Mouse (Mus musculus) CH12.LX (cell line): ENCODE measurements around the gene Olfr576. TPM values are rescaled to one million over a fixed set of nuclear protein-coding genes. Genes with fewer than 3 reads are reported as not detected.

Source experiments
- DNase-seq: peaks from one replicate; pipeline ENCODE4 v3.0.0-alpha.2; 2013; ENCODE audit errors: extremely low read depth
- H3K27ac ChIP-seq: 2 replicates; pipeline ENCODE4 v1.5.1; 2012; ENCODE audit warnings: low read depth, mild to moderate bottlenecking, control low read depth, moderate library complexity; ENCODE audit not compliant: insufficient read depth
- H3K27me3 ChIP-seq: replicated peaks from 2 replicates; pipeline ENCODE3; 2012; ENCODE audit warnings: inconsistent platforms
- H3K36me3 ChIP-seq, 2 experiments: replicated peaks in 1 of 2; 2 replicates each; pipeline versions ENCODE3 to v1.6.1; 2012; ENCODE audit warnings: inconsistent platforms in 1 of 2, low read length in 1 of 2, mild to moderate bottlenecking in 1 of 2, mixed read lengths in 1 of 2, moderate library complexity in 1 of 2; ENCODE audit not compliant: control insufficient read depth in 1 of 2, insufficient read depth in 1 of 2
- H3K4me1 ChIP-seq, 2 experiments: 2 replicates each; pipeline ENCODE4 v1.6.1; 2012; ENCODE audit warnings: inconsistent platforms in 1 of 2, moderate library complexity in 1 of 2; ENCODE audit not compliant: insufficient read depth in 2 of 2, control insufficient read depth in 1 of 2
- H3K4me2 ChIP-seq: 2 replicates; pipeline ENCODE4 v1.6.1; 2012; ENCODE audit warnings: low read depth, mild to moderate bottlenecking, control low read depth; ENCODE audit not compliant: poor library complexity, insufficient read depth, severe bottlenecking
- H3K4me3 ChIP-seq, 3 experiments: fragments of 150-350 bp in 1 of 3; sonication (generic) in 1 of 3; replicated peaks in 1 of 3; 2 replicates each; pipeline versions ENCODE3 to v1.5.1; 2011 to 2012; ENCODE audit warnings: low read depth in 2 of 3, low read length in 2 of 3, mild to moderate bottlenecking in 2 of 3, moderate library complexity in 2 of 3, control low read depth in 1 of 3, improper control_type of control experiment in 1 of 3, inconsistent platforms in 1 of 3, mixed read lengths in 1 of 3; ENCODE audit not compliant: poor library complexity in 1 of 3
- H3K79me2 ChIP-seq: replicated peaks from 2 replicates; pipeline ENCODE4 v1.6.1; 2012; ENCODE audit warnings: mild to moderate bottlenecking, moderate library complexity; ENCODE audit not compliant: control insufficient read depth, poor library complexity, insufficient read depth, severe bottlenecking; ENCODE audit errors: extremely low read depth
- H3K9ac ChIP-seq: 2 replicates; pipeline ENCODE4 v1.6.1; 2012; ENCODE audit warnings: low read depth, mild to moderate bottlenecking, control low read depth, moderate library complexity; ENCODE audit not compliant: insufficient read depth
- H3K9me3 ChIP-seq: replicated peaks from 2 replicates; pipeline ENCODE3; 2012; ENCODE audit warnings: low read length, inconsistent platforms, mixed read lengths
- BHLHE40 ChIP-seq: IDR thresholded peaks from 2 replicates; pipeline ENCODE4 v1.6.1; 2011; ENCODE audit warnings: mild to moderate bottlenecking, low read depth, low read length, improper control_type of control experiment
- CHD1 ChIP-seq: IDR thresholded peaks from 2 replicates; pipeline ENCODE4 v1.6.1; 2012; ENCODE audit warnings: low read depth, low read length, improper control_type of control experiment, inconsistent platforms
- EP300 ChIP-seq: IDR thresholded peaks from 2 replicates; pipeline ENCODE4 v1.6.1; 2011; ENCODE audit warnings: low read length, improper control_type of control experiment
- HCFC1 ChIP-seq: IDR thresholded peaks from 2 replicates; pipeline ENCODE4 v1.6.1; 2012; ENCODE audit warnings: low read depth, mild to moderate bottlenecking, inconsistent platforms, low read length, improper control_type of control experiment
- IRF4 ChIP-seq: IDR thresholded peaks from 2 replicates; pipeline ENCODE4 v1.6.1; 2014; ENCODE audit warnings: low read depth, mild to moderate bottlenecking, inconsistent platforms, low read length, improper control_type of control experiment
- KAT2A ChIP-seq: IDR thresholded peaks from 2 replicates; pipeline ENCODE4 v1.6.1; 2012; ENCODE audit warnings: low read length, improper control_type of control experiment, inconsistent platforms; ENCODE audit not compliant: insufficient replicate concordance
- MAFK ChIP-seq: IDR thresholded peaks from 2 replicates; pipeline ENCODE4 v1.6.1; 2011; ENCODE audit warnings: low read length, improper control_type of control experiment; ENCODE audit not compliant: insufficient replicate concordance
- MAX ChIP-seq: IDR thresholded peaks from 2 replicates; pipeline ENCODE4 v1.6.1; 2011; ENCODE audit warnings: low read length, improper control_type of control experiment
- MYC ChIP-seq: IDR thresholded peaks from 2 replicates; pipeline ENCODE4 v1.6.1; 2011; ENCODE audit warnings: low read depth, mild to moderate bottlenecking, improper control_type of control experiment, low read length
- NELFE ChIP-seq: IDR thresholded peaks from 2 replicates; pipeline ENCODE4 v1.6.1; 2011; ENCODE audit warnings: low read depth, low read length, improper control_type of control experiment
- PAX5 ChIP-seq: IDR thresholded peaks from 2 replicates; pipeline ENCODE4 v1.6.1; 2012; ENCODE audit warnings: low read length, inconsistent platforms, mixed read lengths
- POLR2A ChIP-seq: IDR thresholded peaks from 2 replicates; pipeline ENCODE4 v1.6.1; 2011; ENCODE audit warnings: low read depth, mild to moderate bottlenecking, improper control_type of control experiment, low read length
- POLR2AphosphoS2 ChIP-seq: IDR thresholded peaks from 2 replicates; pipeline ENCODE4 v1.6.1; 2011; ENCODE audit warnings: low read depth, low read length, improper control_type of control experiment
- RAD21 ChIP-seq: IDR thresholded peaks from 2 replicates; pipeline ENCODE4 v1.6.1; 2011; ENCODE audit warnings: low read depth, mild to moderate bottlenecking, low read length, improper control_type of control experiment, moderate library complexity
- RCOR1 ChIP-seq: conservative IDR thresholded peaks from 2 replicates; pipeline ENCODE4 v1.6.1; 2012; ENCODE audit warnings: low read depth, mild to moderate bottlenecking, inconsistent platforms, low read length, improper control_type of control experiment
- SIN3A ChIP-seq: IDR thresholded peaks from 2 replicates; pipeline ENCODE4 v1.6.1; 2012; ENCODE audit warnings: low read length, improper control_type of control experiment, inconsistent platforms
- TBP ChIP-seq: conservative IDR thresholded peaks from 2 replicates; pipeline ENCODE4 v1.6.1; 2011; ENCODE audit warnings: low read depth, low read length, improper control_type of control experiment
- TCF12 ChIP-seq: IDR thresholded peaks from 2 replicates; pipeline ENCODE4 v1.6.1; 2014; ENCODE audit warnings: low read depth, mild to moderate bottlenecking, inconsistent platforms, low read length, improper control_type of control experiment
- USF1 ChIP-seq: IDR thresholded peaks from 2 replicates; pipeline ENCODE4 v1.6.1; 2014; ENCODE audit warnings: low read depth, mild to moderate bottlenecking, inconsistent platforms, low read length, improper control_type of control experiment
- USF2 ChIP-seq: conservative IDR thresholded peaks from 2 replicates; pipeline ENCODE4 v1.6.1; 2011; ENCODE audit warnings: low read depth, low read length, improper control_type of control experiment
- ZC3H11A ChIP-seq: IDR thresholded peaks from 2 replicates; pipeline ENCODE4 v1.6.1; 2012; ENCODE audit warnings: low read depth, mild to moderate bottlenecking, inconsistent platforms, low read length, improper control_type of control experiment
- ZKSCAN1 ChIP-seq: IDR thresholded peaks from 2 replicates; pipeline ENCODE4 v1.6.1; 2012; ENCODE audit warnings: low read depth, inconsistent platforms, low read length, improper control_type of control experiment, borderline replicate concordance
- dilution Hi-C: fragments of 300-500 bp; cut with MboI; formaldehyde crosslinking; loops from 2 replicates; pipeline ENCODE4 v1.14.3; 2020; ENCODE audit warnings: low sequenced_read_pairs; ENCODE audit not compliant: extremely low pct_unique_long_range_greater_than_20kb, extremely low pct_ligation_motif_present
- in situ Hi-C: fragments of 300-500 bp; cut with MboI; formaldehyde crosslinking; loops from 3 replicates; pipeline ENCODE4 v1.14.3; 2019; ENCODE audit warnings: low sequenced_read_pairs, low pct_ligation_motif_present, low pct_unique_long_range_greater_than_20kb, mixed read lengths
- polyA plus RNA-seq: library from polyadenylated mRNA; unstranded; fragments of >175 nt; gene quantifications from 2 replicates; pipeline ENCODE4 v1.2.1, GENCODE M21; 2012; ENCODE audit warnings: low read depth; ENCODE audit not compliant: insufficient read length
- total RNA-seq, 2 experiments: library from RNA; depleted of rRNA; stranded (reverse); fragments of 300-350 nt in 1 of 2; fragments of >200 nt in 1 of 2; gene quantifications; 2 replicates each; pipeline ENCODE4 v1.2.3; 2012 to 2014

The Olfr576 gene
- total and polyA plus RNA-seq, 3 experiments = not detected

- in situ Hi-C loops = no loop called here
- no peaks in the 10 kb centered on the region for H3K27me3 ChIP-seq
- no peak overlapping the region for H3K4me3 ChIP-seq
- no peaks in the 10 kb centered on the region for H3K36me3 ChIP-seq
- no peak for DNase-seq
- no peaks in the 10 kb centered on the region for H3K9me3 ChIP-seq
- dilution Hi-C loops = no loop called here
- H3K4me1 ChIP-seq = no peaks in the 10 kb centered on the region
- no peak overlapping the region for H3K9ac ChIP-seq
- no peak overlapping the region for H3K4me2 ChIP-seq
- no peaks in the 10 kb centered on the region for H3K79me2 ChIP-seq
- H3K27ac ChIP-seq = no peak overlapping the region
- TF ChIP-seq USF1 = no peak
- no peak for TF ChIP-seq TBP
- no peak for TF ChIP-seq SIN3A
- TF ChIP-seq, all 38 proteins: peak for 0
Measured at GRCm38 (mm10) chr7:102927105-102927504, 35.4 kb upstream of the Olfr576 start.

- Histone ChIP-seq H3K27me3 (no peaks in the 10 kb centered on the region), H3K27ac (no peak within 1 kb of the TSS), H3K4me1 (no peaks in the 10 kb centered on the region), H3K36me3 (no peaks in the 10 kb centered on the region), H3K9me3 (no peaks in the 10 kb centered on the region), H3K4me2 (no peak within 1 kb of the TSS), H3K79me2 (no peaks in the 10 kb centered on the region), H3K4me3 (no peak within 1 kb of the TSS), H3K9ac (no peak within 1 kb of the TSS)
- dilution Hi-C loops = no loop called here
- in situ Hi-C loops = no loop called here
- DNase-seq = no peak
- TF ChIP-seq MAFK (no peak), POLR2A (no peak), NELFE (no peak), TCF12 (no peak), HCFC1 (no peak), CHD1 (no peak), EP300 (no peak), ZC3H11A (no peak), IRF4 (no peak), MYC (no peak), MAX (no peak)
Measured at GRCm38 (mm10) chr7:102942475-102942874, 20.0 kb upstream of the Olfr576 start, which contains the start of gene Olfr573-ps1. Gene Olfr573-ps1 (minus strand): TSS chr7:102942575.

GRCm38 (mm10) chr7:102943417-102943816 lies 19.0 kb upstream of the Olfr576 start:
- Histone ChIP-seq H3K79me2 (no peaks in the 10 kb centered on the region), H3K27me3 (no peaks in the 10 kb centered on the region), H3K4me1 (no peaks in the 10 kb centered on the region), H3K27ac (no peak overlapping the region), H3K9me3 (no peaks in the 10 kb centered on the region), H3K4me2 (no peak overlapping the region), H3K36me3 (no peaks in the 10 kb centered on the region), H3K4me3 (no peak overlapping the region), H3K9ac (no peak overlapping the region)
- in situ Hi-C loops = no loop called here
- dilution Hi-C loops = no loop called here
- no peak for DNase-seq
- TF ChIP-seq EP300 (no peak), POLR2A (no peak), RCOR1 (no peak), TBP (no peak), USF2 (no peak), MYC (no peak), USF1 (no peak), MAFK (no peak), RAD21 (no peak), POLR2AphosphoS2 (no peak), ZKSCAN1 (no peak), PAX5 (no peak), HCFC1 (no peak), BHLHE40 (no peak), NELFE (no peak), KAT2A (no peak)
